Mouse (Mus musculus) liver, adult 2 months (tissue): ENCODE data around the gene Arrdc5.

Source experiments
- CTCF ChIP-seq: fragments of 200-500 bp; IDR thresholded peaks from 2 replicates; pipeline ENCODE4 v1.5.1; 2011; ENCODE audit warnings: low read depth, low read length, control low read depth
- POLR2A ChIP-seq: fragments of 200-500 bp; IDR thresholded peaks from 2 replicates; pipeline ENCODE4 v1.6.1; 2011; ENCODE audit warnings: low read length, control low read depth; ENCODE audit not compliant: insufficient read depth; ENCODE audit errors: extremely low read depth

- TF ChIP-seq CTCF (peak; percentile 63), POLR2A (no peak)
Measured at GRCm38 (mm10) chr17:56338909-56339308, 38.8 kb upstream of the Arrdc5 start.
